Mouse (Mus musculus) liver, embryonic 14.5 days (tissue): ENCODE results near the gene Bdp1.

Experiments
- CTCF ChIP-seq: IDR thresholded peaks from 2 replicates; pipeline ENCODE4 v1.5.1; 2016; ENCODE audit warnings: antibody characterized with exemption, low read depth, control low read depth
- EP300 ChIP-seq: IDR thresholded peaks from 2 replicates; pipeline ENCODE4 v1.6.1; 2016; ENCODE audit warnings: antibody characterized with exemption, low read depth

GRCm38 (mm10) chr13:100001790-100002196 is 102.1 kb downstream of the Bdp1 start:
- TF ChIP-seq EP300 (no peak), CTCF (peak; percentile 90)
